Mouse (Mus musculus): ENCODE measurements around the gene Havcr1. TPM values are rescaled to one million over a fixed set of nuclear protein-coding genes. Genes with fewer than 3 reads are reported as not detected.

The Havcr1 gene
- total RNA-seq, 2 experiments from 2014 or later = not detected

GRCm38 (mm10) chr11:46817692-46818091, 82.8 kb downstream of the Havcr1 start:
- intact Hi-C loops (cut with DNase I) = no loop called here
- no peak for DNase-seq (ENCODE audit: low spot score)

GRCm38 (mm10) chr11:46819930-46820329, 85.0 kb downstream of the Havcr1 start:
- no peak for DNase-seq (ENCODE audit: low spot score)

More at GRCm38 (mm10) chr11:46819930-46820329, 85.0 kb downstream of the Havcr1 start:
- intact Hi-C loops (cut with DNase I) = no loop called here

Other genes starting within 250 kb of the Havcr1 start
- gene Gm12169, start 210.9 kb upstream of the Havcr1 start, total RNA-seq (2021) = not detected
- not detected for gene BC053393, start 163.5 kb upstream of the Havcr1 start, total RNA-seq (2021)
- gene Dppa1, start 105.8 kb upstream of the Havcr1 start, total RNA-seq (2021) = not detected
- gene Timd2, start 28.0 kb upstream of the Havcr1 start, total RNA-seq (2021) = not detected
- 1 to 10 TPM; 1.5 to 1.6 TPM for gene Timd4, start 75.7 kb downstream of the Havcr1 start, total RNA-seq (2021)

Measured in heart, postnatal 25 days (tissue).